Mouse (Mus musculus): ENCODE results near the gene Ubald2. TPM values are rescaled to one million over a fixed set of nuclear protein-coding genes. Genes with fewer than 3 reads are reported as not detected.

Ubald2 gene
- 55.8 and 59.4 TPM in 2 replicates for polyA plus RNA-seq (2012; rRNA removed)

DNA sequence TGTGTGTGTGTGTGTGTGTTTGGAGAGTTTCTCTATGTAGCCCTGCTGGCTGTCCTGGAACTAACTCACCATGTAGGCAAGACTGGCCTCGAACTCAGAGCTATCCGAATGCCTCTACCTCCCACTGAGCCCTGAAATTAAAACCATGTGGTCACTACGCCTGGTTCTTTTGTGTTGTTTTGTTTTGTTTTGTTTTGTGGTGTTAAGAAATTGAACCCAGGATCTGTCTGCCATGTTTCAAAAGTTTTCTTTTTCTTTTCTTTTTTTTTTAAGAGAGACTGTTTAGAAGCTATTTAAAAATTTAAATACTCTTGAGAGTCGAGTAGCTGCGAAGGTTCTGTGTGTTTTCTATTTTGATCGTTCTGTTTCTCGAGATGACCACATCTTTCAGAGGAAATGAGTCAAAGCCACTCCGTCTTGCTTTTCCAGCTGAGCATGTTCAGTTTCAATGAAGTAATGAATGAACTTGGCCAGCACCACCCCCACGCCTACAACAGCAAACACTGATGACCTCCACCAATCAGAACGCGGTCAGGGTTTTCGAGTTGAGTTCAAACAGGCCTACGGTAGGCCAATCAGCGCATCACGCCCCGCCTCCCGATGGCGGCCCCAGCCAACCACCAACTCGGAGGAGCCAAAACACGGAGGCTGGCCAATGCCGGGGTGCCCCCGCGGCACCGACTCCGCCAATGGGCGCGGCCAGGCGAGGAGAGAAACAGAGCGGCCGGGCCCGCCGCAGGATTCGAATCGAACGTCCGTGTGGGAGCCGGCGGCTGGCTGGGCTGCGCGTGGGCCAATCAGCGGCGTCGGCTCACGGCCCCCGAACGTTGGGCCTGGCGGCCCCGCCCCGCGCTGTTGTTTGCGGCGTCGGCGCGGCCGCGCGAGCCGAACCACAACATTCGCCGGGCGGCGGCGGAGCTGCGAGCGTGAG is at the start of gene Ubald2:
TSS of gene Ubald2 (plus strand) at position 739 of the 931 bp plus-strand sequence.

GRCm38 (mm10) chr11:116412904-116413630 is 20.8 kb upstream of the Ubald2 start, which contains the start of gene Rnf157:
Gene Rnf157, minus strand, starts transcription at chr11:116413032.

GRCm38 (mm10) chr11:116466141-116466540 is 32.2 kb downstream of the Ubald2 start, which contains the start of gene Qrich2:
Gene Qrich2, minus strand, starts transcription at chr11:116466241.

Other genes starting within 250 kb of the Ubald2 start
- 24.2 and 29.9 TPM in 2 replicates for gene Ten1, start 235.2 kb upstream of the Ubald2 start, polyA plus RNA-seq (2012; rRNA removed)
- gene Acox1, start 235.0 kb upstream of the Ubald2 start, polyA plus RNA-seq (2012; rRNA removed): 262 and 366 TPM in 2 replicates
- gene Evpl, start 196.0 kb upstream of the Ubald2 start, polyA plus RNA-seq (2012; rRNA removed): 0.10 and 0.11 TPM in 2 replicates
- gene Srp68, start 159.9 kb upstream of the Ubald2 start, polyA plus RNA-seq (2012; rRNA removed): 34.8 and 39.9 TPM in 2 replicates
- gene Galr2, start 153.2 kb upstream of the Ubald2 start, polyA plus RNA-seq (2012; rRNA removed): 0.01 TPM in 1 of 2 replicates, not detected in the other
- gene Exoc7, start 126.9 kb upstream of the Ubald2 start, polyA plus RNA-seq (2012; rRNA removed): 10.2 and 12.0 TPM in 2 replicates
- 0.22 TPM in 2 replicates for gene Foxj1, start 98.7 kb upstream of the Ubald2 start, polyA plus RNA-seq (2012; rRNA removed)
- gene Rnf157, start 21.1 kb upstream of the Ubald2 start, polyA plus RNA-seq (2012; rRNA removed): 1.1 and 1.5 TPM in 2 replicates
- 0.01 TPM in 1 of 2 replicates, not detected in the other for gene Qrich2, start 32.1 kb downstream of the Ubald2 start, polyA plus RNA-seq (2012; rRNA removed)
- 23.5 and 24.6 TPM in 2 replicates for gene Prpsap1, start 60.1 kb downstream of the Ubald2 start, polyA plus RNA-seq (2012; rRNA removed)
- 8.3 and 9.5 TPM in 2 replicates for gene Sphk1, start 96.8 kb downstream of the Ubald2 start, polyA plus RNA-seq (2012; rRNA removed)
- 19.3 and 22.4 TPM in 2 replicates for gene Ube2o, start 147.4 kb downstream of the Ubald2 start, polyA plus RNA-seq (2012; rRNA removed)
- gene Aanat, start 152.3 kb downstream of the Ubald2 start, polyA plus RNA-seq (2012; rRNA removed): not detected in 2 replicates
- gene Rhbdf2, start 192.9 kb downstream of the Ubald2 start, polyA plus RNA-seq (2012; rRNA removed): 9.3 and 11.2 TPM in 2 replicates
- gene Prcd, start 219.4 kb downstream of the Ubald2 start, polyA plus RNA-seq (2012; rRNA removed): 0.16 and 0.19 TPM in 2 replicates
- 1.5 TPM in 2 replicates for gene Cygb, start 220.2 kb downstream of the Ubald2 start, polyA plus RNA-seq (2012; rRNA removed)